Mouse (Mus musculus): ENCODE results near the gene Map7. TPM values are rescaled to one million over a fixed set of nuclear protein-coding genes. Genes with fewer than 3 reads are reported as not detected.

Map7 gene
- polyA plus RNA-seq, 1 experiment from 2014 or later: 13.2 TPM

GRCm38 (mm10) chr10:20219538-20219937, 71.3 kb downstream of the Map7 start:
- no peak overlapping the region for H3K4me2 ChIP-seq
- H3K4me3 ChIP-seq: no peak overlapping the region
- WGBS: 72% methylated on average over 8 of the region's 8 CpGs
- no peaks in the 10 kb centered on the region for H3K4me1 ChIP-seq
- no peak overlapping the region for H3K27ac ChIP-seq
- no peaks in the 10 kb centered on the region for H3K9me3 ChIP-seq
- H3K27me3 ChIP-seq: no peaks in the 10 kb centered on the region
- no peak for ATAC-seq (ENCODE audit: insufficient number of reproducible peaks, low FRiP score, low TSS enrichment, low read depth)
- H3K9ac ChIP-seq: no peak overlapping the region
- H3K36me3 ChIP-seq: no peaks in the 10 kb centered on the region

- Histone ChIP-seq H3K27me3 (no peaks in the 10 kb centered on the region), H3K36me3 (no peaks in the 10 kb centered on the region), H3K27ac (no peak overlapping the region), H3K9ac (no peak overlapping the region), H3K4me3 (no peak overlapping the region), H3K4me2 (no peak overlapping the region), H3K4me1 (no peaks in the 10 kb centered on the region), H3K9me3 (no peaks in the 10 kb centered on the region)
- no peak for ATAC-seq (ENCODE audit: insufficient number of reproducible peaks, low FRiP score, low TSS enrichment, low read depth)
- 49% methylated on average over 10 of the region's 10 CpGs for WGBS
Measured at GRCm38 (mm10) chr10:20220443-20221071, 72.3 kb downstream of the Map7 start.

- no peaks in the 10 kb centered on the region for H3K9me3 ChIP-seq
- no peak overlapping the region for H3K4me2 ChIP-seq
- no peaks in the 10 kb centered on the region for H3K27me3 ChIP-seq
- no peaks in the 10 kb centered on the region for H3K36me3 ChIP-seq
- no peak overlapping the region for H3K9ac ChIP-seq
- WGBS: 67% methylated on average over 4 of the region's 4 CpGs
- no peak overlapping the region for H3K27ac ChIP-seq
- no peak overlapping the region for H3K4me3 ChIP-seq
- no peaks in the 10 kb centered on the region for H3K4me1 ChIP-seq
- no peak for ATAC-seq (ENCODE audit: insufficient number of reproducible peaks, low FRiP score, low TSS enrichment, low read depth)
Measured at GRCm38 (mm10) chr10:20222011-20222410, 73.7 kb downstream of the Map7 start.

GRCm38 (mm10) chr10:20226728-20227127, 78.5 kb downstream of the Map7 start:
- WGBS: 59% methylated on average over 4 of the region's 4 CpGs
- Histone ChIP-seq H3K27me3 (no peaks in the 10 kb centered on the region), H3K36me3 (no peaks in the 10 kb centered on the region), H3K27ac (no peak overlapping the region), H3K9me3 (no peaks in the 10 kb centered on the region), H3K4me1 (no peaks in the 10 kb centered on the region), H3K9ac (no peak overlapping the region), H3K4me2 (no peak overlapping the region), H3K4me3 (no peak overlapping the region)
- no peak for ATAC-seq (ENCODE audit: insufficient number of reproducible peaks, low FRiP score, low TSS enrichment, low read depth)

GRCm38 (mm10) chr10:20230026-20230425, 81.8 kb downstream of the Map7 start:
- 75% methylated on average over 5 of the region's 5 CpGs for WGBS

GRCm38 (mm10) chr10:20233451-20233850, 85.2 kb downstream of the Map7 start:
- Histone ChIP-seq H3K9me3 (no peaks in the 10 kb centered on the region), H3K27me3 (no peaks in the 10 kb centered on the region), H3K4me2 (no peak overlapping the region), H3K27ac (no peak overlapping the region), H3K4me1 (no peaks in the 10 kb centered on the region), H3K4me3 (no peak overlapping the region), H3K36me3 (no peaks in the 10 kb centered on the region), H3K9ac (no peak overlapping the region)
- no peak for ATAC-seq (ENCODE audit: insufficient number of reproducible peaks, low FRiP score, low TSS enrichment, low read depth)
- WGBS: 91% methylated on average over 10 of the region's 10 CpGs

More at GRCm38 (mm10) chr10:20230026-20230425, 81.8 kb downstream of the Map7 start:
- Histone ChIP-seq H3K9me3 (no peaks in the 10 kb centered on the region), H3K4me3 (no peak overlapping the region), H3K36me3 (no peaks in the 10 kb centered on the region), H3K4me1 (no peaks in the 10 kb centered on the region), H3K9ac (no peak overlapping the region), H3K4me2 (no peak overlapping the region), H3K27me3 (no peaks in the 10 kb centered on the region), H3K27ac (no peak overlapping the region)
- no peak for ATAC-seq (ENCODE audit: insufficient number of reproducible peaks, low FRiP score, low TSS enrichment, low read depth)

GRCm38 (mm10) chr10:20234466-20234865, 86.2 kb downstream of the Map7 start:
- ATAC-seq (ENCODE audit: insufficient number of reproducible peaks, low FRiP score, low TSS enrichment, low read depth): no peak
- H3K27me3 ChIP-seq: no peaks in the 10 kb centered on the region
- 42% methylated on average over 4 of the region's 4 CpGs for WGBS

GRCm38 (mm10) chr10:20235656-20236055, 87.4 kb downstream of the Map7 start:
- Histone ChIP-seq H3K4me3 (no peak overlapping the region), H3K9ac (no peak overlapping the region), H3K27ac (no peak overlapping the region), H3K4me1 (no peaks in the 10 kb centered on the region), H3K4me2 (no peak overlapping the region), H3K27me3 (no peaks in the 10 kb centered on the region), H3K36me3 (no peaks in the 10 kb centered on the region), H3K9me3 (no peaks in the 10 kb centered on the region)
- ATAC-seq (ENCODE audit: insufficient number of reproducible peaks, low FRiP score, low TSS enrichment, low read depth): no peak
- 89% methylated on average over 3 of the region's 3 CpGs for WGBS

More at GRCm38 (mm10) chr10:20234466-20234865, 86.2 kb downstream of the Map7 start:
- Histone ChIP-seq H3K9ac (no peak overlapping the region), H3K27ac (no peak overlapping the region), H3K4me1 (no peaks in the 10 kb centered on the region), H3K4me2 (no peak overlapping the region), H3K9me3 (no peaks in the 10 kb centered on the region), H3K4me3 (no peak overlapping the region), H3K36me3 (no peaks in the 10 kb centered on the region)

GRCm38 (mm10) chr10:20236241-20236640, 88.0 kb downstream of the Map7 start:
- no peak overlapping the region for H3K4me2 ChIP-seq
- H3K4me3 ChIP-seq: no peak overlapping the region
- H3K9me3 ChIP-seq: no peaks in the 10 kb centered on the region
- 90% methylated on average over 6 of the region's 6 CpGs for WGBS
- no peaks in the 10 kb centered on the region for H3K27me3 ChIP-seq
- ATAC-seq (ENCODE audit: insufficient number of reproducible peaks, low FRiP score, low TSS enrichment, low read depth): no peak
- no peak overlapping the region for H3K9ac ChIP-seq
- H3K27ac ChIP-seq: no peak overlapping the region
- no peaks in the 10 kb centered on the region; the same call in 1 of the 2 replicates for H3K4me1 ChIP-seq
- no peaks in the 10 kb centered on the region for H3K36me3 ChIP-seq

- Histone ChIP-seq H3K4me2 (no peak overlapping the region), H3K9ac (no peak overlapping the region), H3K27me3 (no peaks in the 10 kb centered on the region), H3K27ac (no peak overlapping the region), H3K36me3 (no peaks in the 10 kb centered on the region), H3K4me3 (no peak overlapping the region), H3K9me3 (no peaks in the 10 kb centered on the region), H3K4me1 (no peaks in the 10 kb centered on the region; the same call in 1 of the 2 replicates)
- 78% methylated on average over 5 of the region's 5 CpGs for WGBS
- no peak for ATAC-seq (ENCODE audit: insufficient number of reproducible peaks, low FRiP score, low TSS enrichment, low read depth)
Measured at GRCm38 (mm10) chr10:20238281-20238680, 90.0 kb downstream of the Map7 start.

- Histone ChIP-seq H3K9ac (no peak overlapping the region), H3K27me3 (no peaks in the 10 kb centered on the region), H3K4me2 (no peak overlapping the region), H3K9me3 (no peaks in the 10 kb centered on the region), H3K4me3 (no peak overlapping the region), H3K27ac (no peak overlapping the region), H3K4me1 (no peaks in the 10 kb centered on the region; the same call in 1 of the 2 replicates), H3K36me3 (no peaks in the 10 kb centered on the region)
- WGBS: 64% methylated on average over 6 of the region's 6 CpGs
- no peak for ATAC-seq (ENCODE audit: insufficient number of reproducible peaks, low FRiP score, low TSS enrichment, low read depth)
Measured at GRCm38 (mm10) chr10:20240858-20241257, 92.6 kb downstream of the Map7 start.

GRCm38 (mm10) chr10:20243321-20243720, 95.0 kb downstream of the Map7 start:
- Histone ChIP-seq H3K27me3 (no peaks in the 10 kb centered on the region), H3K9me3 (no peaks in the 10 kb centered on the region), H3K4me2 (no peak overlapping the region), H3K4me3 (no peak overlapping the region), H3K27ac (no peak overlapping the region), H3K9ac (no peak overlapping the region), H3K4me1 (no peaks in the 10 kb centered on the region; the same call in 1 of the 2 replicates), H3K36me3 (no peaks in the 10 kb centered on the region)
- 73% methylated on average over 7 of the region's 7 CpGs for WGBS
- ATAC-seq (ENCODE audit: insufficient number of reproducible peaks, low FRiP score, low TSS enrichment, low read depth): no peak

- 76% methylated on average over 11 of the region's 11 CpGs for WGBS
- no peak overlapping the region for H3K9ac ChIP-seq
- no peaks in the 10 kb centered on the region; the same call in 1 of the 2 replicates for H3K4me1 ChIP-seq
- no peaks in the 10 kb centered on the region for H3K27me3 ChIP-seq
- no peak overlapping the region for H3K27ac ChIP-seq
- H3K36me3 ChIP-seq: no peaks in the 10 kb centered on the region
- H3K9me3 ChIP-seq: no peaks in the 10 kb centered on the region
- no peak for ATAC-seq (ENCODE audit: insufficient number of reproducible peaks, low FRiP score, low TSS enrichment, low read depth)
- H3K4me3 ChIP-seq: no peak overlapping the region
- H3K4me2 ChIP-seq: no peak overlapping the region
Measured at GRCm38 (mm10) chr10:20245082-20245481, 96.8 kb downstream of the Map7 start.
